Mouse (Mus musculus): ENCODE results near the gene Faf1. TPM values are rescaled to one million over a fixed set of nuclear protein-coding genes. Genes with fewer than 3 reads are reported as not detected.

Gene Faf1
- total and polyA plus RNA-seq, 3 experiments = 34.9 to 52.8 (median 38.2) TPM

DNA sequence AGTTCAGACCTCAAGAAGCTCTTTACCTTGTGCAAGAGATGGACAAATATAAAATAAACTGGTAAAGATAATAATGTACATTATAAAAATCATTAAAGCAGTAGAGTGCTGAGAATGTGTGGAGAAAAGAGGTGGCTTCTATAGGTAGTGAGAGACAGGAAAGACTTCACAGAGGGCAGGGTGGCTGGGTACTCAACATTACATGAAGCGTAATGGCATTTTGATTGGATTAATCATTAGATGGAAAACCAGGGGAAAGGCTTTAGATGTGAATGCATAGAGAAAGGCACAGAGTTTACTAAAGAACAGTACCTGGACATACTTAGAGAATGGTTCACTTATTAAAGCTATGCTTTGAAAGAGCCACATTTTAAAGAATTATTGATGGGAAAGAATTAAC lies 252.7 kb downstream of the Faf1 start:
- in situ Hi-C loops (cut with MboI; ENCODE audit: low pct_ligation_motif_present, low pct_unique_long_range_greater_than_20kb, low sequenced_read_pairs) (no loop called here), dilution Hi-C loops (cut with MboI; ENCODE audit: extremely low pct_ligation_motif_present, extremely low pct_unique_long_range_greater_than_20kb, low sequenced_read_pairs) (no loop called here)
- H3K4me1 ChIP-seq (ENCODE audit: control insufficient read depth in 1 of 2, insufficient read depth in 2 of 2) = no peaks in the 10 kb centered on the region
- H3K9me3 ChIP-seq (replicated peaks; ENCODE audit: low read length) = no peaks in the 10 kb centered on the region
- DNase-seq (ENCODE audit: extremely low read depth) = no peak
- no peak overlapping the region for H3K4me3 ChIP-seq (replicated peaks in 1 of 3; ENCODE audit: low read depth in 2 of 3, low read length in 2 of 3, poor library complexity in 1 of 3)
- TF ChIP-seq TBP (conservative IDR thresholded peaks at IDR 0.05; ENCODE audit: low read depth, low read length) = no peak
- no peak for TF ChIP-seq IRF4 (IDR thresholded peaks at IDR 0.05; ENCODE audit: low read depth, low read length)
- no peak for TF ChIP-seq MYC (IDR thresholded peaks at IDR 0.05; ENCODE audit: low read depth, low read length)
- TF ChIP-seq E2F4 (IDR thresholded peaks at IDR 0.05; ENCODE audit: insufficient replicate concordance, low read depth, low read length) = no peak
- no peak for TF ChIP-seq CTCF (conservative IDR thresholded peaks at IDR 0.05 in 1 of 2, IDR thresholded peaks at IDR 0.05 in 1 of 2; ENCODE audit: low read depth in 2 of 2, low read length in 2 of 2)
- H3K27ac ChIP-seq (ENCODE audit: insufficient read depth, low read depth) = no peak overlapping the region
- H3K9ac ChIP-seq (ENCODE audit: insufficient read depth, low read depth) = no peak overlapping the region
- H3K36me3 ChIP-seq (replicated peaks in 1 of 2; ENCODE audit: control insufficient read depth in 1 of 2, insufficient read depth in 1 of 2, low read length in 1 of 2) = peaks cover 0 to 31% of the 10 kb centered on the region in 2 experiments
- no peak overlapping the region for H3K4me2 ChIP-seq (ENCODE audit: insufficient read depth, low read depth, poor library complexity, severe bottlenecking)
- no peaks in the 10 kb centered on the region for H3K27me3 ChIP-seq (replicated peaks)
- H3K79me2 ChIP-seq (replicated peaks; ENCODE audit: control insufficient read depth, extremely low read depth, insufficient read depth, poor library complexity, severe bottlenecking) = no peaks in the 10 kb centered on the region

DNA sequence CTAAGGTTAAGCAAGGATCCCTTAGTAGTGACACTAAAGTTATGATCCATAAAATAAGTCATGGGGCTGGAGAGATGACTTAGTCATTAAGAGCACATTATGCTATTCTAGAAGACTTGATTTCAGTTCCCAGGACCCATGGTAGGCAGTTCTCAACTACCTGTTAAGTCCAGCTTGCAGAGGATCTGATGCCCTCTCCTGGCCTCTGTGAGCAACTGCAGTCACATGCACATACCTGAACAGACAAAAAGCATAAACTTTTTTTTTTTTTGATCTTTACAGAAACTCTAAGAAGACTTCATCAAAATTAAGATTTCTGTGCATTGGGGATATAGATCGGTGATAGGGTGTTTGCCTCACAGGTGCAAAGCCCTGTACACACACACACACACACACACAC lies 254.1 kb downstream of the Faf1 start:
- H3K9ac ChIP-seq (ENCODE audit: insufficient read depth, low read depth) = no peak overlapping the region
- H3K9me3 ChIP-seq (replicated peaks; ENCODE audit: low read length) = no peaks in the 10 kb centered on the region
- H3K27me3 ChIP-seq (replicated peaks) = no peaks in the 10 kb centered on the region
- H3K4me3 ChIP-seq (replicated peaks in 1 of 3; ENCODE audit: low read depth in 2 of 3, low read length in 2 of 3, poor library complexity in 1 of 3) = no peak overlapping the region
- DNase-seq (ENCODE audit: extremely low read depth) = peak; percentile 43
- in situ Hi-C loops (cut with MboI; ENCODE audit: low pct_ligation_motif_present, low pct_unique_long_range_greater_than_20kb, low sequenced_read_pairs) (no loop called here), dilution Hi-C loops (cut with MboI; ENCODE audit: extremely low pct_ligation_motif_present, extremely low pct_unique_long_range_greater_than_20kb, low sequenced_read_pairs) (no loop called here)
- peaks cover 0 to 30% of the 10 kb centered on the region in 2 experiments for H3K36me3 ChIP-seq (replicated peaks in 1 of 2; ENCODE audit: control insufficient read depth in 1 of 2, insufficient read depth in 1 of 2, low read length in 1 of 2)
- H3K4me2 ChIP-seq (ENCODE audit: insufficient read depth, low read depth, poor library complexity, severe bottlenecking) = no peak overlapping the region
- H3K79me2 ChIP-seq (replicated peaks; ENCODE audit: control insufficient read depth, extremely low read depth, insufficient read depth, poor library complexity, severe bottlenecking) = no peaks in the 10 kb centered on the region
- TF ChIP-seq MXI1 (IDR thresholded peaks at IDR 0.05; ENCODE audit: low read depth, low read length) (no peak), RAD21 (IDR thresholded peaks at IDR 0.05; ENCODE audit: low read depth, low read length) (peak; percentile 52), ZNF384 (IDR thresholded peaks at IDR 0.05; ENCODE audit: low read depth, low read length) (peak; percentile 43), CTCF (conservative IDR thresholded peaks at IDR 0.05 in 1 of 2, IDR thresholded peaks at IDR 0.05 in 1 of 2; ENCODE audit: low read depth in 2 of 2, low read length in 2 of 2) (peak in 1 of 2 experiments; percentile 61; a peak in 3 of 4 replicates), SMC3 (IDR thresholded peaks at IDR 0.05; ENCODE audit: low read depth, low read length) (peak; percentile 50), GABPA (IDR thresholded peaks at IDR 0.05; ENCODE audit: insufficient replicate concordance, low read depth, low read length) (no peak)
- H3K27ac ChIP-seq (ENCODE audit: insufficient read depth, low read depth) = no peak overlapping the region
- H3K4me1 ChIP-seq (ENCODE audit: control insufficient read depth in 1 of 2, insufficient read depth in 2 of 2) = no peaks in the 10 kb centered on the region

DNA sequence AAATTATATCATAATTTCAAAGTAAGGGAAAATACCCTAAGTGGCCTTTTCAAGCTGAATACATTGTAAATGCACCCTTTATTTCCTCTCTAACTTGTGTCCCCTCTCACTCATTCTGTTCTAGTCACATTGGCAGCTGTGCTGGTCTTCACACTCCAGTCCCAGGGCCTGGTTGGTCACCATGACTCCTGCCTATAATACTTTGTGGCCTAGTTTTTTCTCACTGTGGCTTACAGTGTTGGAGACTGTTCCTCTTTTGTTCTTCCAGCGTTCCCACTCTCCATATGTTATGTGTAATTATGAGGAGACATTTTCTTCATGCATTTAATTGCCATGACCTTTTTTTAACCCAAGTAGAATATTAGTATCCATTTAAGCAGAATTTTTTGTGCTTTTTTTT lies 254.5 kb downstream of the Faf1 start:
- Histone ChIP-seq H3K9me3 (replicated peaks; ENCODE audit: low read length) (no peaks in the 10 kb centered on the region), H3K4me3 (replicated peaks in 1 of 3; ENCODE audit: low read depth in 2 of 3, low read length in 2 of 3, poor library complexity in 1 of 3) (no peak overlapping the region), H3K27ac (ENCODE audit: insufficient read depth, low read depth) (no peak overlapping the region), H3K79me2 (replicated peaks; ENCODE audit: control insufficient read depth, extremely low read depth, insufficient read depth, poor library complexity, severe bottlenecking) (no peaks in the 10 kb centered on the region), H3K9ac (ENCODE audit: insufficient read depth, low read depth) (no peak overlapping the region), H3K4me1 (ENCODE audit: control insufficient read depth in 1 of 2, insufficient read depth in 2 of 2) (no peaks in the 10 kb centered on the region), H3K4me2 (ENCODE audit: insufficient read depth, low read depth, poor library complexity, severe bottlenecking) (no peak overlapping the region), H3K27me3 (replicated peaks) (no peaks in the 10 kb centered on the region), H3K36me3 (replicated peaks in 1 of 2; ENCODE audit: control insufficient read depth in 1 of 2, insufficient read depth in 1 of 2, low read length in 1 of 2) (peaks cover 0 to 31% of the 10 kb centered on the region in 2 experiments)
- in situ Hi-C loops (cut with MboI; ENCODE audit: low pct_ligation_motif_present, low pct_unique_long_range_greater_than_20kb, low sequenced_read_pairs) = no loop called here
- no peak for DNase-seq (ENCODE audit: extremely low read depth)
- dilution Hi-C loops (cut with MboI; ENCODE audit: extremely low pct_ligation_motif_present, extremely low pct_unique_long_range_greater_than_20kb, low sequenced_read_pairs) = no loop called here
- TF ChIP-seq MEF2A (IDR thresholded peaks at IDR 0.05; ENCODE audit: borderline replicate concordance, low read depth, low read length) (no peak), NELFE (IDR thresholded peaks at IDR 0.05; ENCODE audit: low read depth, low read length) (no peak), USF2 (conservative IDR thresholded peaks at IDR 0.05; ENCODE audit: low read depth, low read length) (no peak), ELF1 (IDR thresholded peaks at IDR 0.05; ENCODE audit: low read depth, low read length) (no peak), IRF4 (IDR thresholded peaks at IDR 0.05; ENCODE audit: low read depth, low read length) (no peak), CHD2 (IDR thresholded peaks at IDR 0.05; ENCODE audit: low read length) (no peak), ZMIZ1 (IDR thresholded peaks at IDR 0.05; ENCODE audit: low read depth, low read length) (no peak), KAT2A (IDR thresholded peaks at IDR 0.05; ENCODE audit: insufficient replicate concordance, low read length) (no peak), CTCF (conservative IDR thresholded peaks at IDR 0.05 in 1 of 2, IDR thresholded peaks at IDR 0.05 in 1 of 2; ENCODE audit: low read depth in 2 of 2, low read length in 2 of 2) (no peak), PAX5 (IDR thresholded peaks at IDR 0.05; ENCODE audit: low read length) (no peak), E2F4 (IDR thresholded peaks at IDR 0.05; ENCODE audit: insufficient replicate concordance, low read depth, low read length) (no peak), MYC (IDR thresholded peaks at IDR 0.05; ENCODE audit: low read depth, low read length) (no peak), SIN3A (IDR thresholded peaks at IDR 0.05; ENCODE audit: low read length) (no peak), RAD21 (IDR thresholded peaks at IDR 0.05; ENCODE audit: low read depth, low read length) (no peak), NRF1 (IDR thresholded peaks at IDR 0.05; ENCODE audit: low read depth, low read length) (no peak)
